Mouse (Mus musculus): ENCODE results near the gene Baz2b.

GRCm38 (mm10) chr2:60021138-60021537, 188.5 kb downstream of the Baz2b start:
- TF ChIP-seq CTCF (IDR thresholded peaks at IDR 0.05 in 2 of 3, conservative IDR thresholded peaks at IDR 0.05 in 1 of 3; ENCODE audit: control insufficient read depth in 1 of 3, insufficient read depth in 1 of 3, low read depth in 2 of 3, low read length in 3 of 3, poor library complexity in 1 of 3, severe bottlenecking in 1 of 3) (no peak), POLR2AphosphoS5 (IDR thresholded peaks at IDR 0.05; ENCODE audit: borderline replicate concordance, low read depth, low read length) (no peak), JUND (IDR thresholded peaks at IDR 0.05; ENCODE audit: low read depth, low read length) (no peak), EP300 (IDR thresholded peaks at IDR 0.05; ENCODE audit: low read depth in 1 of 2, low read length in 2 of 2) (no peak), ZNF384 (IDR thresholded peaks at IDR 0.05; ENCODE audit: low read depth, low read length) (no peak), CHD1 (IDR thresholded peaks at IDR 0.05; ENCODE audit: low read depth, low read length) (no peak), UBTF (IDR thresholded peaks at IDR 0.05; ENCODE audit: borderline replicate concordance, insufficient read depth, low read depth, low read length) (no peak)
